7 mouse cellular contexts compared by ENCODE assay signal in genomic region chr10:76344711-76345539, GRCm38 (mm10). TPM values are rescaled to one million over a fixed set of nuclear protein-coding genes. Genes with fewer than 3 reads are reported as not detected.
A peak's percentile ranks its signal among the peaks of the same experiment; 100 is the strongest.
DNase-seq lines count a peak whose midpoint lies in the region; ATAC-seq lines count a peak whose summit lies in the region.

Gene Dip2a (minus strand): TSS chr10:76345291.

- peak within 1 kb of the TSS; percentile 92 for H3K4me2 ChIP-seq in intestine, embryonic 16.5 days (ENCODE audit: low read depth, low read length)
- peak within 1 kb of the TSS; percentile 78 for H3K4me2 ChIP-seq in midbrain, embryonic 11.5 days

- peak within 1 kb of the TSS; percentile 95 for H3K9ac ChIP-seq in intestine, embryonic 16.5 days (ENCODE audit: low read depth, low read length)
- peak within 1 kb of the TSS; percentile 88 for H3K9ac ChIP-seq in midbrain, embryonic 11.5 days (ENCODE audit: low read length)

- no peaks in the 10 kb centered on the region for H3K9me3 ChIP-seq in intestine, embryonic 16.5 days (ENCODE audit: control insufficient read depth, low read length)
- no peaks in the 10 kb centered on the region for H3K9me3 ChIP-seq in midbrain, embryonic 11.5 days (ENCODE audit: control insufficient read depth, low read length)

- peak; percentile 99 for DNase-seq in adrenal gland, adult 2 months
- peak; percentile 91 for DNase-seq in embryo, embryonic 11.5 days (ENCODE audit: low read depth, low spot score)
- peak; percentile 95 to 96 for DNase-seq in gastrocnemius, postnatal 4 days (ENCODE audit: low spot score in 2 of 2)
- DNase-seq in left cerebral cortex, postnatal 36 days (ENCODE audit: low spot score in 2 of 2) = peak; percentile 92 to 96
- peak; percentile 100 for DNase-seq in midbrain, embryonic 11.5 days (ENCODE audit: low spot score, missing footprints)
- peak; percentile 81 for DNase-seq in skeletal muscle tissue, adult 2 months (ENCODE audit: low read depth, low spot score)

- peak within 1 kb of the TSS; percentile 92 for H3K4me3 ChIP-seq in intestine, embryonic 16.5 days (ENCODE audit: low read length)
- H3K4me3 ChIP-seq in midbrain, embryonic 11.5 days (ENCODE audit: low read depth, low read length) = peak within 1 kb of the TSS; percentile 80

- peak within 1 kb of the TSS; percentile 83 for H3K27ac ChIP-seq in intestine, embryonic 16.5 days (ENCODE audit: low read length)
- H3K27ac ChIP-seq in midbrain, embryonic 11.5 days (ENCODE audit: low read depth, low read length) = peak within 1 kb of the TSS; percentile 72

- no peaks in the 10 kb centered on the region for H3K36me3 ChIP-seq in intestine, embryonic 16.5 days (ENCODE audit: control insufficient read depth, insufficient read depth, low read length)
- peaks cover 6% of the 10 kb centered on the region; the same call in 1 of the 2 replicates for H3K36me3 ChIP-seq in midbrain, embryonic 11.5 days (ENCODE audit: control insufficient read depth, insufficient read depth, low read length)

- peak; percentile 93 for ATAC-seq in intestine, embryonic 16.5 days
- peak; percentile 94 for ATAC-seq in midbrain, embryonic 11.5 days (ENCODE audit: low FRiP score)

- peaks cover 13% of the 10 kb centered on the region for H3K4me1 ChIP-seq in intestine, embryonic 16.5 days (ENCODE audit: control insufficient read depth, insufficient read depth, low read length)
- peaks cover 6% of the 10 kb centered on the region for H3K4me1 ChIP-seq in midbrain, embryonic 11.5 days (ENCODE audit: control insufficient read depth, insufficient read depth, low read length)

- no peaks in the 10 kb centered on the region for H3K27me3 ChIP-seq in intestine, embryonic 16.5 days (replicated peaks; ENCODE audit: control insufficient read depth, insufficient read depth, low read length)
- H3K27me3 ChIP-seq in midbrain, embryonic 11.5 days (ENCODE audit: control insufficient read depth, insufficient read depth, low read length) = no peaks in the 10 kb centered on the region; the same call in 1 of the 2 replicates

- under 1% methylated on average over 93 of the region's 94 CpGs for WGBS in intestine, embryonic 16.5 days
- WGBS in midbrain, embryonic 11.5 days = under 1% methylated on average over 77 of the region's 94 CpGs

- intact Hi-C loops in left cerebral cortex, postnatal 36 days (cut with DNase I) = no loop called here

RNA-seq across cellular contexts. Expression of gene Dip2a, which starts in this region (rescaled TPM):
- 10 to 100 TPM; 19.2 to 23.8 TPM for total RNA-seq in adrenal gland, adult 2 months (2021)
- 16.7 and 17.3 TPM in 2 replicates for polyA plus RNA-seq in adrenal gland, adult 2 months (2012; rRNA removed)
- total RNA-seq in gastrocnemius, postnatal 4 days (2021) = 10 to 100 TPM; 19.6 to 23.9 TPM
- 6.3 and 7.8 TPM in 2 replicates for polyA plus RNA-seq in intestine, embryonic 16.5 days (2015; fragmentation: Nextera tagmentation; extraction: Ambion mirVana)
- total RNA-seq in left cerebral cortex, postnatal 36 days (2021) = 10 to 100 TPM; 57.4 to 61.4 TPM
- polyA plus RNA-seq in midbrain, embryonic 11.5 days (2014; fragmentation: Nextera tagmentation; extraction: Ambion mirVana) = 4.1 and 4.2 TPM in 2 replicates

Comparison
In these comparisons a context has a peak if more than half of its experiments do, and no peak if none do; other contexts are left out.
1. Peak in every context shown above with its lines: DNase-seq, ATAC-seq, H3K4me3 ChIP-seq and H3K27ac ChIP-seq.